Mouse (Mus musculus) pancreas, adult 10 weeks (tissue): ENCODE results near the gene Ric3. TPM values are rescaled to one million over a fixed set of nuclear protein-coding genes. Genes with fewer than 3 reads are reported as not detected.

Experiments
- polyA plus RNA-seq: library from polyadenylated mRNA; stranded (reverse); fragments of 350-450 nt; fragmentation: Illumina TruSeq; extraction: RNeasy Lipid Tissue Mini Kit (QIAGEN cat#74804); gene quantifications from one replicate; pipeline ENCODE4 v1.2.3, GENCODE M21; 2015; ENCODE audit warnings: low read depth, low replicate concordance; ENCODE audit not compliant: insufficient read depth

Ric3 gene
- 1.7 TPM for polyA plus RNA-seq

GRCm38 (mm10) chr7:109083113-109083812 is at the start of gene Ric3:
Ric3 (minus strand) TSS chr7:109083331.

Other genes with a start within 250 kb of the Ric3 start
- gene Olfr516, start 232.8 kb downstream of the Ric3 start, polyA plus RNA-seq: not detected
- gene Olfr517, start 211.0 kb downstream of the Ric3 start, polyA plus RNA-seq: not detected
- gene Olfr518, start 198.3 kb downstream of the Ric3 start, polyA plus RNA-seq: not detected
- not detected for gene Olfr519, start 188.9 kb downstream of the Ric3 start, polyA plus RNA-seq
- not detected for gene Nlrp10, start 153.2 kb downstream of the Ric3 start, polyA plus RNA-seq
- gene Eif3f, start 148.9 kb downstream of the Ric3 start, polyA plus RNA-seq: 37.3 TPM
- 0.52 TPM for gene Tub, start 133.0 kb downstream of the Ric3 start, polyA plus RNA-seq
- not detected for gene Lmo1, start 91.9 kb upstream of the Ric3 start, polyA plus RNA-seq